Mouse (Mus musculus) heart, postnatal 4 days (tissue): ENCODE measurements around the gene Adora2b. TPM values are rescaled to one million over a fixed set of nuclear protein-coding genes. Genes with fewer than 3 reads are reported as not detected.

Experiments used
- DNase-seq: peaks from one replicate; pipeline ENCODE4 v3.0.0; 2021
- total RNA-seq, 2 experiments: library from RNA; stranded (reverse); gene quantifications; 2 replicates each; pipeline ENCODE4 v1.2.3; 2021

Gene Adora2b
- total RNA-seq = under 1 TPM; 0.41 to 0.91 TPM

GRCm38 (mm10) chr11:62248401-62249244 lies at the start of gene Adora2b:
TSS of gene Adora2b (plus strand) at chr11:62248984.
- DNase-seq = peak; percentile 74

- no peak for DNase-seq
Observed at GRCm38 (mm10) chr11:62200901-62201512, 47.8 kb upstream of the Adora2b start.

DNA sequence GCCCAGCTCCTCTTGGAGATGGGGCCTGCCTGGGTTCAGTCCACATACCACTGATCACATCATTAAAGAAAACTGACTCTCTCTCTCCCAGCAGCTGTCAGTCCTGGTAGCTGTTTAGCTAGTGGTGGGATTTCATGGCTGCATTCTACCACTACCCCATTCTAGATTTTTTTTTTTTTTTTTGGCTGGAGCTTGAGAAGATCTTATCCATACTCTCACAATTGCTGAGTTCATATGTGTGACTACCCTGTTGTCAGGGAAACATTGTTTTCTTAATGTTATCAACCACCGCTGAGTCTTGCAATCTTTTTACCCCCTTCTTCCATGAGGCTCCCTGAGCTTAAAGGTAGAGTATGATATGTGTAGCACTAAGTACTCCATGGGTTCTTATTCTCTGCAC lies 46.1 kb upstream of the Adora2b start:
- no peak for DNase-seq

DNA sequence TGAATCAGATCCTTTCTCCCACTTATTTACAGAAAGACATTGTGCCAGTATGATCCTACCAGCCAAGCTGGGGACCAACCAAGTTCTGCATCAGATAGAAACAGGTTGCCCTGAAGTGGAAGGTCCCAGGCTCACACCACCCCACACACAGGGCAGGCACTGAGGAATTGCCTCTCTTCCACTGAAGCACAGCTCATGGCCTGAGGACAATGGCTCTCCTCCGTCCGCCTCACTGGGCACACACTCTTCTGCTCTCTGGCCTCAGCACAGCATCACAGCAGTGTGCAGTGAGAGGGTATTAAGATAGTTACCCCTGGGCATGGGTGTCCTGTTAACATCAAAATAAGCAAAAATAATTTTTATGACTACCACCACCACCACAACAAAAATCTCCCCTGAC lies 39.7 kb upstream of the Adora2b start:
- DNase-seq = no peak

DNA sequence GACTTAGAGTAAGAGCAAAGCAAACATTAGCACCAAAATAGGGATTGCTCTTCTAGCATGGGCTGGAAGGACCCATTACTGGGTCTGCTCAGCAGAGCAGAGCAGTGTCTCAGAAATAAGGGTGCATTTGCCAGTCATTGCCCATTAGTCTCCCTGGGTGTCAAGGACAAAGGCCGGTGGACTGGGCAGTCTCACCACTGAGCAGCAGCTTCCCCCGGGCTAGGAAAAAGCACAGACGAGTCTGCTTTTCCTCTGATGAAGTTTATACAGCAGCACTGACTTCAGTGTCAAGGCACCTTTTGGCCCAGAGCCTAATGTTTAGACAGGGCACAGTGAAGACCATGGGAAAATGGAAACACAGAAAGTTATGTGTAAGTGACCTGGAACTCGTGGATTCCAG lies 38.9 kb upstream of the Adora2b start:
- DNase-seq = no peak

- no peak for DNase-seq
Observed at GRCm38 (mm10) chr11:62213384-62213989, 35.3 kb upstream of the Adora2b start.

DNA sequence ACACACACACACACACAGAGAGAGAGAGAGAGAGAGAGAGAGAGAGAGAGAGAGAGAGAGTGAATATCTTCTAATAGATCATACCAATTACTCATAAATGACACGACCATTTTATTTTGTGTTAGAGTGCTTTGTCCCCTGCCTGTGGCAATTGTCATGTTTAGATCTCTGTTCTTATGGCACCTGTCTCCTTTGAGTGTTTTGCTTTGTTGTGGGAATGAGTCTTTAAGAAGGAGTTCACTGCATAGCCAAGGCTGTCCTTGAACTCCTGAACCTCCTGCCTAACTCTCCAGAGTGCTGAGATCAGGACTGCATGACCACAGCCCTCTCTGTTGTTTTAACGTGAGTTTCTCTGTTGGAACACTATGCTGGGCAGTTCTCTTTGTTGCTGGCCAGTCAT lies 33.7 kb upstream of the Adora2b start:
- no peak for DNase-seq

GRCm38 (mm10) chr11:62217751-62218150 lies 31.0 kb upstream of the Adora2b start:
- no peak for DNase-seq

DNA sequence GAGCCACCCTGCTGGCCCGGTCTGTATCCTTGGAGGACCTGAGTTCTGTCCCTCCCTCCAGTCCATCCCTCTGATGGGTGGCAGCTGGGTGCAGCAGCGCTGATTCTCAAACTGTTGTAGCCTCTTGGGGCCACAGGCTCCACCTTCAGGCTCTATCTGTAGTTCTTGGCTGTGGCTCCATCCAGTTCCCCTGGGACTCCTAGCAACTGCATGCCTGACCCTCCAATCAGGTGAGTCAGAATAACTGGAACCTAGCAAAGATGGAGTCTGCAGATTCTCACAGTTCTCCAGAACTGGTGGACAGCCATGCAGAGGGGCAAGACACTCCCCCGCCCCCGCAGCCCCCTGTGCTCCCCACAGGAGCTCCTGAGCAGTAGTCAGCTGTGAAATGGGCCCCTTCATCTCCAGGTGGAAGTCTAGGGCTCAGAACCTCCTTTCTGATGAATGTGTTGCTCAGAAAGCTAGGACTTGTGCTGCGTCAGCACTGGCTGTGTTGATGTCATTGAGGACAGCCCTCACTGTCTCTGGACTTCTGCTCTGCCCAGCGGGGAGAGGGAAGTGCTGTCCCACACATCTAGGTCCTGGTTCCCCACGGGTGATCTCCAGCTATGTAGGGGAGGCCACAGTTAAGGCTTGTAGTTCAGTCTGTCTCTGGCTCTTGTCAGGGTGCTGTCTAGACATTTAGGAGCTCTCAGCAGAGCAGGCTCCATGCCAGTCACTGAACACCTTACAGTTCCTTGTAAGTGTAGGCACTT lies 27.9 kb upstream of the Adora2b start:
- peak; percentile 24 for DNase-seq

GRCm38 (mm10) chr11:62223416-62223815 lies 25.4 kb upstream of the Adora2b start:
- no peak for DNase-seq

- peak; percentile 21 for DNase-seq
Observed at GRCm38 (mm10) chr11:62223962-62224361, 24.8 kb upstream of the Adora2b start.

- DNase-seq = peak; percentile 45
Observed at GRCm38 (mm10) chr11:62224797-62225196, 24.0 kb upstream of the Adora2b start.

GRCm38 (mm10) chr11:62240631-62241261 lies 8.0 kb upstream of the Adora2b start:
- DNase-seq = no peak

DNA sequence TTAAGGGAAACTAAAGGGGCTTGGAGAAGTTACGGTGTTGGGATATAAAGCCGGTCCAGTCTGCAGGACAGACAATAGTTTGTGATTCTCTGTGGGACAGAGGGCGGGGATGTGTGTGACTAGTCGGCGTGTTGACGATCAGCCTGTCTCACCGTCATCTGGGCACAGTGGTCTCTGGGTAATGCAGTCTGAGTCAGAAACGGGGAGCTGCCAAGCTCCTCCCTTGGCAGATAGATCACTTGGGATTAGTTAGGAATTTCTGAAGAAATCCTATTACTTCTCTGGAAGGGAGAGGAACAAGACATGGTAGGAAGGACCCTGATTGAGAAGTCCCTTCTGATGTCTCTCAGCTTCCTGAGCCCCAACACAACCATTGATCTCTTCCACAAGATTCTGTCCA lies 4.9 kb upstream of the Adora2b start:
- DNase-seq = no peak

GRCm38 (mm10) chr11:62244471-62244870 lies 4.3 kb upstream of the Adora2b start:
- no peak for DNase-seq

GRCm38 (mm10) chr11:62247759-62248400 lies 904 bp upstream of the Adora2b start:
- no peak for DNase-seq

- peak; percentile 35 for DNase-seq
Observed at GRCm38 (mm10) chr11:62249266-62250037, 668 bp downstream of the Adora2b start.

GRCm38 (mm10) chr11:62251047-62251446 lies 2.3 kb downstream of the Adora2b start:
- DNase-seq = peak; percentile 22

DNA sequence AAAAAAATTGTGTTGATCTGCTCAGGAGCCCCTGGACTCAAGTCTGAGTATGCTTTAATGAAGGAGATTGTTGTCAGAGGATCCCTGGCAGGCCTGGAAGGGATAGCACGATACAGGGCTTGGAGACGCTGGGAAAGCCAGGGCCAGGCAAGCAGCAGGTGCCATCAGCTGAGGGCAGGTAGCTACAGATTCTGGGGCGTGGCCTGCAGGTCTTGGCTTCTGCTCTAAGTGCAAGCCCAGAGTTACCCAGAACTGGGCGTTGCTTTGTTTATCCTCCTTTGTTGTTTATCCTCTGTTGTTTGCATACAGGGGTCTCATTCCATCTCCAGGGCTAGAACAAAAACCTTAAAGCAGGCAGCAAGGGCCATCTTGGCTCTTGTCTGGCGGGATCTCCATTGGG lies 4.6 kb downstream of the Adora2b start:
- no peak for DNase-seq

- no peak for DNase-seq
Observed at GRCm38 (mm10) chr11:62259214-62259613, 10.4 kb downstream of the Adora2b start.

DNA sequence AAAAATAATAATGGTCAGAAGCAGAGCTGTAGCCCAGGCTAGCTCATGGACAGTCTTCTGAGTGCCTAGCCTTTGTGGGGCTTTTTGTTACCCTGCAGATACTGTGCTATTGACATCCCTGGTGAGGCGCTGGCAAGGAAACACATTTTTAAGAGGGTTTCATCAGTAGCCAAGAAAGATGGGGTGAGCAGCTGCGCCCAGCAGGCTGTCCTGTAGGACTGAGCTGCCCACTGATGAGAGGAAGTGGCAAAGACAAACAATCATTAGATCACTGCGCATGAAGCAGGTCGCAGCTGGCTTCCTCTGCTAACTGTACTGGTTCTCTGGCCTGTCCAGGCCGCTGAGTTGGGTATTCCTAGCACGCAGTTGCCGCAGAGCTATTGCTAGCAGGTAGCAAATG lies 14.8 kb downstream of the Adora2b start:
- no peak for DNase-seq
